8 mouse cellular contexts compared by ENCODE assay signal in the genomic region with DNA sequence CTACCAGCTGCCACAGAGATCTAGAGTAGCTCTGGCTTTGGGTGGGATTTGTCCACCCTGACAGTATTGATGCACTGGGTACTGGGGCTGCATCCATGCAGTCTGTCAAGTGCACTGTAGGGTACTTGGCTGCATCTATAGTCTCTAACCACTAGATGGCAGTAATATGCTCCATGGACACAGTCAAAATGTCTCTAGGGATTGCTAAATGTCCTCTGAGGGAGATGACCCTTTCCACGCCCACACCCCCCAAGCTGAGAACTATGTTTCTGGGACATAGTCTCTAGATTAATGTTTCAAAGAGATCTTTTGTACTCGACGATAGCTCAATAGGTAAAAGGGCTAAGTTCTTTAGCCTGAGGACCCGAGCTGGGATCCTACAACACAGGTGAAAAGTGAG. TPM values are rescaled to one million over a fixed set of nuclear protein-coding genes. Genes with fewer than 3 reads are reported as not detected.
DNase-seq lines count a peak whose midpoint lies in the region; ATAC-seq and TF ChIP-seq lines count a peak whose summit lies in the region.

No protein-coding gene starts in this region.

- no peaks in the 10 kb centered on the region for H3K36me3 ChIP-seq in intestine, postnatal 0 days (ENCODE audit: control insufficient read depth, insufficient read depth)
- H3K36me3 ChIP-seq in intestine, embryonic 15.5 days = no peaks in the 10 kb centered on the region
- no peaks in the 10 kb centered on the region for H3K36me3 ChIP-seq in ES-E14 (ENCODE audit: control insufficient read depth, insufficient read depth, low read length, poor library complexity, severe bottlenecking)
- no peaks in the 10 kb centered on the region for H3K36me3 ChIP-seq in lung, embryonic 16.5 days (ENCODE audit: control insufficient read depth, insufficient read depth, low read length)
- H3K36me3 ChIP-seq in midbrain, embryonic 16.5 days (ENCODE audit: control insufficient read depth, insufficient read depth, low read length) = no peaks in the 10 kb centered on the region

- no peaks in the 10 kb centered on the region for H3K27me3 ChIP-seq in intestine, postnatal 0 days (replicated peaks; ENCODE audit: control insufficient read depth, insufficient read depth, low read length)
- H3K27me3 ChIP-seq in intestine, embryonic 15.5 days (replicated peaks) = no peaks in the 10 kb centered on the region
- no peaks in the 10 kb centered on the region for H3K27me3 ChIP-seq in lung, embryonic 16.5 days (ENCODE audit: control insufficient read depth, insufficient read depth, low read depth, low read length)
- no peaks in the 10 kb centered on the region for H3K27me3 ChIP-seq in midbrain, embryonic 16.5 days (ENCODE audit: control insufficient read depth, insufficient read depth, low read depth, low read length)

- no peak overlapping the region for H3K4me3 ChIP-seq in intestine, postnatal 0 days (ENCODE audit: low read depth, low read length)
- no peak overlapping the region for H3K4me3 ChIP-seq in intestine, embryonic 15.5 days (replicated peaks)
- no peak overlapping the region for H3K4me3 ChIP-seq in ES-E14 (ENCODE audit: insufficient read depth in 1 of 2, low read depth in 1 of 2, low read length in 2 of 2, poor library complexity in 1 of 2, severe bottlenecking in 1 of 2)
- no peak overlapping the region for H3K4me3 ChIP-seq in lung, embryonic 16.5 days (ENCODE audit: low read length)
- H3K4me3 ChIP-seq in midbrain, embryonic 16.5 days (ENCODE audit: low read depth, low read length) = no peak overlapping the region

- WGBS in intestine, postnatal 0 days = 38% methylated on average over 4 of the region's 4 CpGs
- 32% methylated on average over 4 of the region's 4 CpGs for WGBS in intestine, embryonic 15.5 days
- WGBS in lung, embryonic 16.5 days = 32% methylated on average over 4 of the region's 4 CpGs
- 41% methylated on average over 4 of the region's 4 CpGs for WGBS in midbrain, embryonic 16.5 days

- H3K4me2 ChIP-seq in intestine, postnatal 0 days (replicated peaks; ENCODE audit: low read depth) = no peak overlapping the region
- no peak overlapping the region for H3K4me2 ChIP-seq in intestine, embryonic 15.5 days (replicated peaks)
- no peak overlapping the region for H3K4me2 ChIP-seq in lung, embryonic 16.5 days (ENCODE audit: low read depth, low read length)
- no peak overlapping the region for H3K4me2 ChIP-seq in midbrain, embryonic 16.5 days (ENCODE audit: low read length)

- H3K4me1 ChIP-seq in intestine, postnatal 0 days (replicated peaks; ENCODE audit: control insufficient read depth, insufficient read depth, low read length) = no peaks in the 10 kb centered on the region
- H3K4me1 ChIP-seq in intestine, embryonic 15.5 days (replicated peaks) = no peaks in the 10 kb centered on the region
- H3K4me1 ChIP-seq in ES-E14 (ENCODE audit: control insufficient read depth in 2 of 2, insufficient read depth in 2 of 2, low read length in 2 of 2, poor library complexity in 1 of 2) = no peaks in the 10 kb centered on the region
- H3K4me1 ChIP-seq in lung, embryonic 16.5 days (replicated peaks; ENCODE audit: control insufficient read depth, insufficient read depth, low read length) = no peaks in the 10 kb centered on the region
- H3K4me1 ChIP-seq in midbrain, embryonic 16.5 days (ENCODE audit: control insufficient read depth, insufficient read depth, low read length) = no peaks in the 10 kb centered on the region

- peak; percentile 30 for DNase-seq in ES-E14 (ENCODE audit: low read depth, low spot score)
- peak; percentile 67 for DNase-seq in embryo, embryonic 10 days (ENCODE audit: low spot score)
- no peak for DNase-seq in layer of hippocampus, adult 8-10 months (ENCODE audit: low spot score in 2 of 2)
- DNase-seq in right cerebral cortex, postnatal 36 days (ENCODE audit: low spot score in 2 of 2) = no peak

- in situ Hi-C loops in ES-E14 (cut with MboI; ENCODE audit: low sequenced_read_pairs in 2 of 2, unreplicated experiment in 2 of 2) = no loop called here

- H3K27ac ChIP-seq in intestine, postnatal 0 days (ENCODE audit: low read depth, low read length) = no peak overlapping the region
- H3K27ac ChIP-seq in intestine, embryonic 15.5 days = no peak overlapping the region
- no peak overlapping the region for H3K27ac ChIP-seq in ES-E14 (ENCODE audit: insufficient read depth, low read depth, low read length, poor library complexity, severe bottlenecking)
- H3K27ac ChIP-seq in lung, embryonic 16.5 days (ENCODE audit: low read length) = no peak overlapping the region
- H3K27ac ChIP-seq in midbrain, embryonic 16.5 days (ENCODE audit: low read length) = no peak overlapping the region

- no peak overlapping the region for H3K9ac ChIP-seq in intestine, postnatal 0 days (ENCODE audit: low read depth, low read length)
- no peak overlapping the region for H3K9ac ChIP-seq in intestine, embryonic 15.5 days
- H3K9ac ChIP-seq in ES-E14 (ENCODE audit: insufficient read depth, low read depth, low read length, poor library complexity, severe bottlenecking) = no peak overlapping the region
- H3K9ac ChIP-seq in lung, embryonic 16.5 days (ENCODE audit: low read length) = no peak overlapping the region
- H3K9ac ChIP-seq in midbrain, embryonic 16.5 days (ENCODE audit: low read depth, low read length) = no peak overlapping the region

- no peaks in the 10 kb centered on the region for H3K9me3 ChIP-seq in intestine, postnatal 0 days (ENCODE audit: control insufficient read depth)
- no peaks in the 10 kb centered on the region for H3K9me3 ChIP-seq in intestine, embryonic 15.5 days
- no peaks in the 10 kb centered on the region for H3K9me3 ChIP-seq in ES-E14 (ENCODE audit: control insufficient read depth, insufficient read depth, low read depth, low read length)
- H3K9me3 ChIP-seq in lung, embryonic 16.5 days (ENCODE audit: control insufficient read depth, low read length) = no peaks in the 10 kb centered on the region
- peaks cover 9% of the 10 kb centered on the region; the same call in 1 of the 2 replicates for H3K9me3 ChIP-seq in midbrain, embryonic 16.5 days (replicated peaks; ENCODE audit: control insufficient read depth, low read length, poor library complexity, severe bottlenecking)

- no peak for ATAC-seq in intestine, postnatal 0 days
- no peak for ATAC-seq in intestine, embryonic 15.5 days
- ATAC-seq in lung, embryonic 16.5 days (ENCODE audit: low read depth) = peak; percentile 49; the same call in 1 of the 2 replicates
- ATAC-seq in midbrain, embryonic 16.5 days = no peak

- TF ChIP-seq CTCF in intestine, postnatal 0 days (IDR thresholded peaks at IDR 0.05; ENCODE audit: low read depth) = peak; percentile 88

TF ChIP-seq in ES-E14, 5 proteins besides CTCF, POLR2A, EP300 and RAD21:
- TF ChIP-seq ZC3H11A (IDR thresholded peaks at IDR 0.05; ENCODE audit: borderline replicate concordance, low read depth, low read length) = peak; percentile 31; the same call in 1 of the 2 replicates
- TF ChIP-seq HCFC1 (IDR thresholded peaks at IDR 0.05; ENCODE audit: borderline replicate concordance, insufficient read depth, low read length) = no peak

RNA-seq across cellular contexts. Expression of a gene that starts 42.8 kb away (rescaled TPM):
- 4.6 and 4.8 TPM in 2 replicates for polyA plus RNA-seq in intestine, postnatal 0 days (2015; fragmentation: Nextera tagmentation; extraction: Ambion mirVana)
- 8.5 and 9.0 TPM in 2 replicates for polyA plus RNA-seq in intestine, embryonic 15.5 days (2015; fragmentation: Nextera tagmentation; extraction: Ambion mirVana)
- 0.74 and 1.1 TPM in 2 replicates for total RNA-seq in ES-E14 (2012; rRNA removed)
- 14.0 and 16.3 TPM in 2 replicates for polyA plus RNA-seq in lung, embryonic 16.5 days (2015; fragmentation: Nextera tagmentation; extraction: Ambion mirVana)
- total RNA-seq in layer of hippocampus, adult 8-10 months (2022) = 10 to 100 TPM in 2 of 4 experiments, 1 to 10 TPM in 2; 9.2 to 18.7 (median 13.0) TPM
- polyA plus RNA-seq in midbrain, embryonic 16.5 days (2015; fragmentation: Nextera tagmentation; extraction: Ambion mirVana) = 3.8 and 4.0 TPM in 2 replicates

Comparison
In these comparisons a context has a peak if more than half of its experiments do, and no peak if none do; other contexts are left out.
1. DNase-seq: peak in ES-E14 (single experiment) and embryo, embryonic 10 days (single experiment); none in layer of hippocampus, adult 8-10 months (0 of 2) and right cerebral cortex, postnatal 36 days (0 of 2).